Mouse (Mus musculus): ENCODE data around the gene Rab22a.
"Not testable (repeated sequence)": the region's sequence is repeated elsewhere in the genome, so short reads cannot be mapped to it uniquely, and the experiment has no call there.

Gene Rab22a

DNA sequence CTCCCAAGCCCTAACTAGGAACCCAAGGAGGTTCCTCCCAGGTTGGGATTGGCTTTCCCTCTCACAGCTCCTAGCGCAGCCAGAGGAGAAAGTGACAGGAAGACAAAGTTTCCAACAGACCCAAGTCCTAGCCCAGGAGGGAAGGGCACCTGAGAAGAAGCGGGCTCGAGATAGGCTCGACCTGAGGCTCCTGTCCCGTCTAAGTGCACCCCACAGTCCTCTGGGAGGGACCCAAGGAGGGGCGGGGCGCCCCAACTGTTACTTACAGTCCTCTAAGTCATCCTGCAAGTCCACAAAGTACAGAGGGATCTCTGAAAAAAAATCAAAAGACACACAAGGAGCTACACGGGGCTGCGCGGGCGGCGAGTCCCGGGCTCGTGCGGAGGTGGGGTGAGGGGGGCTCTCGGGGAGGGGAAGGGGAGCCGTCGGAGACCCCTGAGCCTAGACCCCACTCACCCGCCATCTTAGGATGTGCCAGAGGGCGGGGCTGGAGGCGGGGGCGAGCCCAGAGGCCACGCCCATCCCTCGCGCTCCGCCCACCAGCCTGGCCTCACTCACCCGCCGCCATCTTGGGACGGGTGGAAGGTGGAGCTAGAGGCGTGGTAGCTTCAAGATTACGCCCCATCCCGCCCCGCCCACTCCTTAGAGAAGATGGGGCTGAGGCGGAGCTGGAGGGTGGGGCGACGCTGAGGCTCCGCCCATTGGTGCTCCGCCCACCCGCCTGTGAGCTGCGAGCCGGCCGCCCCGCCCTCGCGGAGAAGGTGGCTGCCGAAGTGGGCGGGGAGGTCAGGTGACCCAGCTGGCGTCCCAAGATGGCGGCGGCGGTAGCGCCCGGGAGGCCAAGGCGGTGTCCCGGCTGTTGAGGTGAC is at the start of gene Rab22a:
Gene Rab22a (plus strand): TSS at position 704 of the 869 bp plus-strand sequence.
- peak; percentile 97 to 98 for DNase-seq

DNA sequence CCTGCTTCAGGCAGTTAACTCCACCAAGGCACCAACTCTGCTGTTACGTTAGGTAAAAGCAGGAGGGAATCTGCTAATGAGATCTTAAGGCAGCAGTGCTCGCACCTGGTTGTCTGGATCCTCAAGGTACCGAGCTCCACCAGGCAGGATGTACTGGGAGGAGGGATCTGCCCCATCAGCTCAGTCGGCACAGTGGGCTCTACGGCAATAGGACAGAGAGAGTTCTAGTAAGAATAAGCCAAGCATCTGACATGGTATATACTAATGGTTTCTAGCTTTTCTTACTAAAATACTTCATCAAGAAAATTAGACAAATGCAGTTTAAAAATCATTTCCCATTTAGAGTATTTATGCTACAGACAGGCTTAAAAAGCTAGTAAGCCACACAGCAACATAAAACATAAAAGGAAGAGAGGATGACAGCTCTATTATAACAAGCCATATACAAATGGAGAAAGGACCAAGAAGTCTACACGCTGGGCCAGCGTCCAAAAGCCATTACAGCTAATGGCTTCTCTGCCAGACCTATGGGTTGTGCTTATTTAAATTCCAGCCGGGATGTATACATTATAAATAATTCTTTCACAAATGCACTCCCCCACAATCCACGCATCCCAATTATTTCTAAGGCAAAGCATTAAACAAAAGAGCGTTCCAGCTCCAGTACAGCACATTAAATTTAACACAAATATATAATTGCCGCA is 44.0 kb upstream of the Rab22a start:
- no peak for DNase-seq

DNA sequence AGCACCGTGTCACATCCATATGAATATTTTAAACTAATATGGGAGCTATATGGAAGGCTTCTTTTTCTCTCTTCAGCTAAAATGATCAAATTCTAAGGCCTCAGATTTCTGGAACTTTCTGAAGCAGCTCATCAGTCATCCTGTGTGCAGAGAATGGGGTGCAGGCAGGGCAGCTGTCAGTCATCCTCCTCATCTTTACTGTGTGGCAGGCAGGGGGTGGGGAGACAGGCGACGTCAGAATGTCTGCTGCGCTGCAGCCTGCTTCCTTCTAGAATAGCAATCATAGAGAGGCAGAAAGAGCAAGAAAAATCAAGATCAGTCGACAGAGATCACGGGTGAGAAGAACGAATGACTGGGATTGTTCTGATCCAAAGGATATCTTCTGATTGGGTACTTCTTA is 43.4 kb upstream of the Rab22a start:
- DNase-seq: no peak

DNA sequence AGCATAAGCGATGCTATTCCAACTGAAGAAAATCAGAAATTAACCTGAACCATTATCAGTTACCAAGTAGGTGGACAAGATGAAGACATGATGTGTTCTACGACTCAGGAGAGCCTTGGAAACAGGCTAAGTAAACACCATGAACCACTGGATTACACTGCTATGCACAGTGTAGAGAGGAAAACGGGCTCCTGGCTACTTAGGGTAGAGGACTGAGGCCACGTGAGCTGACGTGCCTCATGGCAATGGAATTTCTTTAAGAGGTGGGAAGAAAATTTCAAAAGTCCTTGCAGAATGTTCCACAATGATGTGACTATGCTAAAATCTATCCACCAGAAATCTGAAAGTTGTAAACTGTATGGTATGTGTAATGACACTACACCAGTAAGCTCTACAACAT is 40.4 kb upstream of the Rab22a start:
- DNase-seq: no peak

DNA sequence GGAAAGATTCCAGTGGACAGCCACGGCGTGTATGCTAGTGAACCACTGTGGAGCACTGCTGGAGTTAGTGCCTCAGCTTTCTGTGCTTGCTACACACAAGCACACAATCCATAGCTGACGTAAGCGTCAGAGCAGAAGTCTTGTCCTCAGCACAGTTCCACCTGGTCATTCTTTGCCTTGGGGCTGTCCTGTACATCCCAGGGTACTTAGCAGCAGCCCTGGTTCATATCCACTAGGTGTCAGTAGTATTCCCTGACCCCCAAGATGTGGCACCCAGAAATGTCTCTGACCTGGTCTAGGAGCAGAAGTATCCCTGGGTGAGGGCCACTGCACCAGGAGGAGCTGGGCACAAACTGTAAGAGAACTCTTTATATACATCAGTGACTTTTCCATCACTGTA is 38.9 kb upstream of the Rab22a start:
- no peak for DNase-seq

DNA sequence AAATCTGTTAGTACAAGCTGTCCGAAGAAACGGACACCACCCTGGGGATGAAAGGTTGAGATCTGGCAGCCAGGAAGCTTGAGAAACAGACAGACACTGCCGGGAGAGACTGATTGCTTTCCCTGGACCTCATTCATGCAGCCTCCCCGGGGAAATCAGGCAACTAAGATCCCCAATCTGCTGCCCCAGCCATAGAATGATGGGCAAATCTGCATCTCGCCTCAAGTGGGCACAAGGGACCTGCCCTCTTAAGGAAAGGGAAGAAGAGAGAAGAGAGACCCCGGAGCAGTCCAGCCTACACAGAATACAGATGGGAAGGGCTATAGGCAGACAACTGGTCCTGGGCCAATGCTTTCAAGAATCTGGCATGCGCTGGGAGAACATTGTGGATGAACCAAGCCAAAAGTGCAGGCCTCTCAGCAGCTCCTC is 37.4 kb upstream of the Rab22a start:
- DNase-seq: no peak

DNA sequence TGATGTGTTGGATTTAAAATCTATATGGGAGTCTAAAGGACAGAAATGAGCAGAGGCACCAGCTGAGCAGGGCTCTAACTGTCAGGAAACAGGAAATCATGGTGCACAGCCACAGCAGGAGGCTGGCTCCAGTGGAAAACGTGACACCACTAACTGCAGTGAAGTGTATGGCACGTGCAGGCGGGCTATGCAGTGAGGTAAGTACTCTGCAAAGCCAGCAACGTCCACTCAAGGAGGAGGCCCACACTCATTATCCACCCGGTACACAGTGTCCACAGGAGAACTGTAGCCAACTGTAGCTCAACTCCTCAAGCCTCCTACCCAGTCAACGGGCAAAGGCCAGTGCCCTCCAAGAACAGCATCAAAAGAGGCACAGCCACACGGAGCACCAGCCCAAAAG is 34.9 kb upstream of the Rab22a start:
- no peak for DNase-seq

DNA sequence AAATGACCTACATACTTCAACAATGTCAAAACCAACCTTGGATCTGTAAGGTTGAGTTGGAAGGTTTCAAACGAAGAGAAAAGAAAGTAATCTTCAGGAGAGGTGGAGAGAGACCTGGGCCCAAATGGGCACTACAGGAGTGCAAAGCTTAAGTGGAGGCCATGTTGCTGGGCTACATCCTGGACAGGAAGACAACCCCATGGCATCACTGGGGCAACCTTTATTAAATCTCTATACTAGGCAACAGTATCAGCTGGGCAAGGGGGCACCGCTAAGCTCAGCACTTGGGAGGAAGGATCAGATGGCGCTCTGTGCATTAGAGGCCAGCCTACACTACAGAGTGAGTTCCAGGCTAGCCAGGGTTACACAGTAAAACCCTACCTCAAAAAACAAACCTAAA is 33.8 kb upstream of the Rab22a start:
- DNase-seq: no peak

DNA sequence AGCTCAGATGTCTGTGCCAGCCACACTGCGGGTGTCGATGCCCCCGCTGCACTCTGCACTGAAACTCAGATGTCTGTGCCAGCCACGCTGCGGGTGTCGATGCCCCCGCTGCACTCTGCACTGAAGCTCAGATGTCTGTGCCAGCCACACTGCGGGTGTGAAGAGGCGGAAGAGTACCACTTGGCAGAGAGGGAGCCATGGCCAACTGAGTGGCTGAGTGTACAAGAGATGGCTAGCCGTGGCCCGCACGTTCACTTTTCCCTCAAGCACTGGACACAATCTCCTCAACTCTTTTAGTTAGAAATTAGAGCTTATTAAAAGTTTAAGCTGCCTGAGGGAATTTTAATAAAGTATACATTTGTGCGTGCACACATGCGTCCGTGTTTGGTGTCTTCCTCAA is 25.5 kb upstream of the Rab22a start:
- not testable (repeated sequence) for DNase-seq

DNA sequence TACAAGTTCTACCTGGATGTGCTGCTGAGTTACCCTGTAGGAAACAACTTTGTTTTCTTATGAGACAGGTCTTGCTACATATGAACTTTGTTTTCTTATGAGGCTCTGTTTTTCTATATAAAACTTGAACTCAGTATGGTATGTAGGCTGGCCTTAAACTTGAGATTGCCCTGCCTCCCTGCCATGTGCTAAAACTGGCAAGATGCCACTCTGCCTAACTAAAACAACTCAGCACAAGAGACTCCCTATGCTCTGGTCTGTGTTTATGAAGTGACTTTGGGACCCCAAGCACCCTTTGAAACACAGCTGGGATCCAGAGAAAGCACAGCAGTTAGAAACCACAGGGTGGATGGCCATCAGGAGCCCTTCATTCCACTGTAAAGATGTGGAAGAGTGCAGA is 18.2 kb upstream of the Rab22a start:
- no peak for DNase-seq

DNA sequence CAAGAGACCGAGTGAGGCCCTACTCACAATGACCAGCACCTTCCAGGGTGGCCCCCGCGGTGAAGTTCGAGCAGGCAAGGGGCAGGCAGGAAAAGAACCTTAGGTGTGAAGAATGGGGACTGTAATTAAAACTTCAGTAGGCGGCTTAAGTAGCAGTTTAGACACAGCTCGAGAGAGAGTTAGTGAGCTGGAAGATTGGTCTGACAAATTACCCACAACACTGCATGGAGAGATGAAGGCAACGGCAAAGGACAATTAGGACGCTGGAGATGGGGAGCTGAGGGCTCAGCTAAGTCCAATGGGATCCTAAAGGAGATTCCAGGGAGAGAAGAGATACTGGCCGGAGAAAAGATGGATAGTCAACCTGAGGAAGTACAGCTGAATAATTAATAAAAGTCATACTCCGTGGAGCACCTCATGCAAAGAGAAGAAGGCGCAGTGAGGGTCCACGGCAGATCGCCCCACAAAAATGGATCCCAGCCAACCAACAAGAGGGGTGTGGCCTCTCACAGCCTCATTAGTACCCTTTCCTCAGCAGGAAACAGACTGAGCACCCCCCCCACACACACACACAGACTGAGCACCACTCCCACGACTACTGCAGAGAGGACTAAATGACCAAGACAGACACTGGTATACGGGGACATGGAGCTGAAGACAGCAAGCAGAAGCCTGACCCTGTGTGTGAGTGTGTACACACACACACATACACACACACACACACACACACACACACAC is 17.1 kb upstream of the Rab22a start:
- no peak for DNase-seq

DNA sequence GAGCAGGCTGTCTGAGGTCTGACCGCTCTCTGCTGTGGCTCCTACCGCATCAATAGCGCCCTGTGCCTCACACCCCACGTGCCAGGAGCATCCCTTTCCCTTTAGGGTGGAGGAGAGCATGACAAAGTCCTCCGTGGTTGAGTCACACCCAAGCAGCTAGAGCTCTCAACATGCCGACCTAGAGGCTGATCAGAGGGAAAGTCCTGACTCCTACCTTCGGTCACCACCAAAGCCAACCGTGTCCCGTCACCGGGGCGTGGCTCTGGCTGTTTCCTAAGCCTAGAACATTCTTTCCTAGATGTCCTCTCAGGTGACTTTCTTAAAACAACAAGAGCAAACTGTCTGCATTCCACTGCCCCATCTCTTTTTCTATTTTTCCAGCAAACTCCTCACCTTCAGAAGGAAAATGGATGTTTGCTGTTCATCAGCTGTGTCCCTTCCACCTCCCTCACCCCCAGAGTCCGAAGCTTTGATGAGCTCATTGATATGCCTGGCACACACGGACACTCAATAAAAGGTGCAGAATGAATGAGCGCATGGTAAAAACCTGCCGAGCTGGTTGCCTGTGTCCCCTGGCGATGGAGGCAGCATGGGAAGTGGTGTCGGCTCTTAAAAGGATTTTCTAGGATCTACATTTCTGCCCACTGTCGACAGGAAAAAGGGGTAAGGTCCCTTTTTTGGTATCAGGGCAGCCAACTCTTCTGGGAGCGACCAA is 12.2 kb upstream of the Rab22a start:
- no peak for DNase-seq

DNA sequence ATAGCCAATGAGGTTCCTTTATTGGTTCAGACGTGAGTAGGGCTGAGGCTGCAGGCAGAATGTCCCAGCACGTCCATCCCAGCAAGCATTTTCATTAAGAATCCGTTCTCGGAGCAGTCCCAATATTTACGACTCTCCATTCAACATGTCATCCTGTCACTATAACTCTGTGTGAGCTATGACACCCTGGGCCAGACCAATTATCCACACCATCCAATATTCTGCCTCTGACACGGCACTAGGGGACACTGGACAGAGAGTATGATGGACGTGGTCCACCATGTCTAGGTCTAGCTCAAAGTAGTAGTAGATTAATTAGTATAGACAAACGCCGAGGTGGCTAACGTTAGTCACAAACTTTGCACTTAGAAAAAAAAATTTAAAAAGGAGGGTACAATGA is 9.8 kb upstream of the Rab22a start:
- DNase-seq: no peak

DNA sequence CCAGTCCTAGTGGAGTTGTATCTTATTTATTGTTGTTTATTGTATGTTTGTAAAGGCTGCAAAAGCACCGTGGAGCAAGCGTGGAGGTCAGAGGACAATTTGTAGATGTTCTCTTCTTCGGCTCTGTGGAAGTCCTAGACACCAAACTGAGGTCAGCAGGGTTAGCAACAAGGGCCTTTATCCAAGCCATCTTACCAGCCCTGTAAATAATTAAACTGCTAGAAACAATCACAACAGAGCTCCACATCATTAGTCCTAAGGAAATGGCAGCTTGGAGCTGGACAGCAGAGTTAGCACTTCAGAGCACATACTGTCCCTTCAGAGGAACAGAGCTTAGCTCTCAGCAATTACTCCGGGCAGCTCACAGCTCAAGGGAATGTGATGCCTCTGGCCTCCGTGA is 6.0 kb upstream of the Rab22a start:
- no peak for DNase-seq

DNA sequence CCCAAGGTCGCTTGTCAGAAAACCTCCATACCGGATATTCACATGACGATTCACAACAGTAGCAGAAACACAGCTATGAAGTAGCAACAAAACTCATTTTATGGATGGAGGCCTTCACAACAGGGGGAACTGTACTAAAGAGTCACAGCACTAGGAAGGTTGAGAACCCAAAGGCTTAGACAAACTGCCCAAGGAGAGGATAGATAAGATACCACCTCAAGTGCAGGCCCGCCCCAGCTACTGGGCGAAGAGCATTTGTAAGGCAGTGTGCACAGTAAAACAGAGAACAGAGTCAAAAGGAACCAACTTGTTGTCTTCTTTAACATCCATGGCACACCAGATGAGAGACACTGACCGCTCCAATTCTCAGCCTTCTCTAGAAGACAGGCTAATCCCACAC is 1.8 kb upstream of the Rab22a start:
- no peak for DNase-seq

DNA sequence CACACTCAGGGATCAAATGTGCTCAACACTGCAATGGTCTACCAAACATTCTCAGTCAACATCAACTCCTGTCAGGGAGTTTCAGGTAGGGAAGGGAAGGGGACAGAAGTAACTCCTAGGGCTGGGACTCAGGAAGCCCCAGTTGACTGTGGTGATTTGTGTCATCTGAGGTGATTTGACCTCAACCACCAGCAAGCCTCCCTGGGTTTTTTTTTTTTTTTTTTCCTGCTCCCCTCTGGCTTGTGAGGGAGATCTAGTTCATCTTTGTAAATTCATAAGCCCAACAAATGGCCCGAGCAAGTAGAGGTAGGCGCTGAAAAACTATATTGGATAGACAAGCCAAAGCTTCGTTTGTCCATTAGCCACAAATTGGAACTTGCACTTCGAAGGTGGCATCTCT is 1.0 kb upstream of the Rab22a start:
- DNase-seq: no peak

DNA sequence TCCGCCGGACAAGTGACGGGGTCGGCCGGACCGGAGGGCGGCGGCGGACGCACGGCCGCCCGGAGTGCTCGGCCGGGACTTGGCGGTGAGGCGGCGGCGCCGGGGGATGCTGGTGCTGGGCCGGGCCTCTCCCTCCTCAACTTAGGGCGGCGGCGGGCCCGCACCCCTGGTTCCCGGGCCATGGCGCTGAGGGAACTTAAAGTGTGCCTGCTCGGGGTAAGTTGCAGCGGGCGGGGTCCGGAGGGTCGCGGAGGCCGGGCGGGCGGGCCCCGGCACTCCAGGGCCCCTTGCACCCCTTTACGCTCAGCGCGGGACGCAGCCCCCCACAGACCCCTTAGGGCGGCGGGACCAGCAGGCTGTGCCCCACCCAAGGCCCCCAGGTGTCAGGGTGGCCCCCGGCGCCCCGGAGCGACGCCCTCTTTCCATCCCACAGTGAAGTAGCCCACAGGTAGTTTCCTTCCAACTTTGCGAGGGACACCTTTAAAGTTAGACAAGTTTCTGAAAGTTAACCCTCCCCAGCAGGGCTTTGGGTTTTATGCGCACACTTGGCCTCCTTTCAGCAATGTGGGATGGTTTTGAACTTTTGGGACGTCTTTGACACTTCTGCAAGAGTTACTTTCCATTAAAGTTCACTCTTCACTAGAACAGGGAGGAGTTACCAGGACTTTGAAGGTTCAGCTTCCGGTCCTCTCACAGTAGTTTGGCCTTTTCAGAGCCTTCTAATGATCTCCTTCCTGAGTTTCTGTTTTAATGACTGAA is 545 bp downstream of the Rab22a start:
- no peak for DNase-seq

DNA sequence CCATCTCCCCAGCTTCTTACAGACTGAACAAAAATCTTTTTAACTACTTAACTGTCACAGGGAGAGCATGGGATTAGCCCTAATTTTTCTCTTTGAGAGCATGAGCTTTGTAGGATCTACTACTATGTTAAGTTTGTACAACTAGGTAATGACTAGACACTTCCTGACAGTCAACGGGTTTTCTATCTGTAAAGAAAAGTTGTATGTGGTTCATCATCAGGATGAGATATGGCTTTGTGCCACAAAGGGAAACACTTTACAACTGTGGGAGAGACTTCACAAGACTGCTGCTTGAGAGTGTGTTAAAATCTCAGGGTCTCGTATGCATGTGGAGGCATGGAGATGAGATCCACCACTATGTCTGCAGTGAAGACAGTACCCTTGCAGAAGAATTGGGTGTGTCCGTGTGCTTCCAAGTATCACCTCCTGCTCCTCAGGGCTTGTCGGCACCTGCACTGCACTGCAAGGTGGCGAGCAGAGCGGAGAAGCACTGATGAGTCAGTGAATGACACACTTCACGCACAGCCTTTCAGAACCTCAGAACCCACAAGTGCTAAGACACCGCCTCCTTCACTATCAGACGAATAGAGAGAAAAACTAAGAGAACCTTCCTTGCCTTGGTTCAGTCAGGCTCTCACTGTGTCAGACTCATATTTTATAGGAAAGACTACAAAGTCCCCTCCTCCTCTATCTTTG is 2.8 kb downstream of the Rab22a start:
- DNase-seq: no peak

DNA sequence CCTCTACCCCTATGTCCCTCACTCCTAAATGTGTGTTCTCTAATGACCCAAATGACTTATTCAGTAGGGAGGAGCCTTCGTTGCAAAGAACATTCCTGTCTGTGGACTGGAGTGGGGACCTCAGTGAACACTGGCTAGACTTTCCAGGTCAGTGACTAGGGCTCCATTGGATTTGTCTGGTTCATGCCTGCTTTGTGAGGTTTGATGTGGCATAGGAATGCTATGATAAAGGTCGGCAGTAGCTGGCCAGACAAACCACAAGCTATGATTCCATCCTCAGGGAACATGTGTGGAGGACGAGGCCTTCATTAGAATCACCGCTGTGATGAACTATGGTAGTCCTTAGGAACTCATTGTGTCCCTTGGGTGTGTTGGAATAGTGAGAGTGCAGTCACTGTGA is 5.2 kb downstream of the Rab22a start:
- DNase-seq: no peak

DNA sequence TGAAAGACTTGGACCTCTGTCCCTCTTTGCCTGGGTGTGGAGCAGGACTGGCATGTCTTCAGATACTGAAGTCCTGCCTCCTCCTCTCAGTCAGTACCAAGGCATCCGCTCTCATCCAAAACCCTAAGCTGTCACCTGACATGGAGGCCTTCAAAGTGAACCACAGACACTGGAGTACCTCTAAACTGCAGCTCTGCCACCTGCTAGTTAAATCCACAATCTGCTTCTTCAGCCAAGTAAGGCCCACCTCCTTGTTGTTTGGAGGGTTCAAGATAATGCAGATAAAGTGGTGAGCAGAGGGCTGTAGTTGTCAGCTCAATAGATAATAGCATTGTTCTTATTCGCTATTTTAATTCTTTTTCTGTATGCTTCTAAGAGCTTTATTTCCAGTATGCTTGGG is 5.7 kb downstream of the Rab22a start:
- DNase-seq: no peak

DNA sequence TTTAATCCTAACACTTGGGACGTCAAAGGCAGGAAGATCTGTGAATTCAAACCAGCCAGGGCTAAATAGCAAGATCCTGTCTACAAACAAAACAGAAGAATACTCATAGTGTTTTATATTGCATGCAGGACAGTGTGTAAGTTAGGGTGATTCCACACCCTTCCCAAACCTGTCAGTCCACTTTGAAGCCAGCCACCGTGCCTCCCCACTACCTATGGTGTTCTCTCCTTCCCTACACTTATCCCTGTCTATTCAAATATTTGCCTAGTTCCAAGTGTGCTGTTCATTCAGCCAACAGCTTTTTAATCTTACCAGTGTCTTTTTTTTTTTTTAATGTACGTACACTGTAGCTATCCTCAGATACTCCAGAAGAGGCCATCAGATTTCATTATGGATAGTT is 7.3 kb downstream of the Rab22a start:
- no peak for DNase-seq

Measured in cerebellum, postnatal 36 days (tissue).